Mouse (Mus musculus): ENCODE data around the gene Arhgdig.

DNA sequence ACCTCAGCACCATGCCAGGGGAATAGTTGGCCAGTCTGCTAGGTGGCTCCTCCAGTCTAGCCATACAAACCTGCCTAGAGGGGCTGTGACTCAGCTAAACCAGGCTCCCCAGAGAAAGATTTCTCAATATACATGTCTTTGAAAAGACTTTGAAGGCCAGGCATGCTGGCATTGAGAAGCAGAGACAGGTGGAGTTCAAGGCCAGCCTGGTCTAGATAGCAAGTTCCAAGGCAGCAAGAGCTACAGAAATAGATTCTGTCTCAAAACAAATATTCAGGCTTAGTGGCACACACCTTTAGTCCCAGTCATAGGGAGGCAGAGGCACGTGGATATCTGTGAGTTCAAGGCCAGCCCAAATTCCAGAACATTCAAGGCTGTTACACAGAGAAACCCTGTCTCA is 1.2 kb downstream of the Arhgdig start:
- TF ChIP-seq CTCF (IDR thresholded peaks at IDR 0.05; ENCODE audit: insufficient read depth, low read depth, low read length): no peak
- TF ChIP-seq POLR2A (IDR thresholded peaks at IDR 0.05; ENCODE audit: insufficient read depth, low read depth, low read length): no peak
